Mouse (Mus musculus): ENCODE measurements around the gene Cyp51.

DNA sequence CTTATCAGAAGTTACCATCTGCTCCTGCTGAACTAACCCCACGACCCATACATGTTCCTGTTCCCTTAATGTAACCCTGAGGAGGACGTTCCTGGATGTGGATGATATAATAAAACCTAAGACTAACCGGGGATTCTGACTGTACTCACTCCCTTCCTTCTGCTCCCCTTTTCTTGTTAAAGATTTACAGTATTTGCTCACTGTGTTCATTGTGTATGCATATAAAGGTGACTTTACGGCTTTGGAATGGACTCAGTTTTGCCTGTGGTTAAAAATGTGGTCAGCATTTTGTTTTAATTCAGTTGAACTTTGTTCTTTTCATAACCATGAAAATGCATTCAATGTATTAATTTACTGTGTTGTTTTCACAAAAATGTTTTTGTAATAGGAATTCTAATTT, 72.7 kb downstream of the Cyp51 start:
- TF ChIP-seq MYOD1 (IDR thresholded peaks at IDR 0.05; ENCODE audit: control insufficient read depth in 1 of 3, insufficient read length in 2 of 3, low read depth in 2 of 3): no peak
- no peak for TF ChIP-seq POLR2A (IDR thresholded peaks at IDR 0.05; ENCODE audit: insufficient read length, low read depth)
- no peak for TF ChIP-seq MAX (IDR thresholded peaks at IDR 0.05; ENCODE audit: low read depth)
- TF ChIP-seq E2F4 (IDR thresholded peaks at IDR 0.05; ENCODE audit: insufficient read depth): no peak
- no peak for TF ChIP-seq REST (IDR thresholded peaks at IDR 0.05; ENCODE audit: insufficient read depth, insufficient read length)
- no peak for TF ChIP-seq TCF3 (IDR thresholded peaks at IDR 0.05; ENCODE audit: insufficient read length, low read depth)
- no peak for TF ChIP-seq USF1 (IDR thresholded peaks at IDR 0.05; ENCODE audit: low read depth)
- TF ChIP-seq CEBPB (IDR thresholded peaks at IDR 0.05; ENCODE audit: insufficient read depth, poor library complexity, severe bottlenecking): no peak
